Mouse (Mus musculus): Measurements from ENCODE around the gene Ide.

DNA sequence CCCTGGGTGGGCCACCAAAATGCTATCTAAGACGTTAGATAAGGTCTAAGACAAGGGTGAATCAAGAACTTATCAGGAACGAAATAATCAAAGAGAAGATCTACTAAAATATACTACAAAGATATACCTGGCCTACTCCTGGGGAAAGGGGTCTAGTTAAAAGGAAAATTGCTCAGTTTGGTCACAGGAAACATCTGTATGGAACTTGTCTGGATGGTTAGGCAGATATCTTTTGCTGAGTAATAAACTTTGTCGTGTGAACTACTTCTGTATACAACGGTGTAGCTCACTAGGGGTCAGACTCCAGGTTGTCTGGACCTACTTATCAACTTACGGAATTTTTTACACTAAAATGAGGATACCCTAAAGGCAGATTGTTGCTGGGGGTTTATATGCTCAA, 22.4 kb upstream of the Ide start:
- TF ChIP-seq CTCF (IDR thresholded peaks at IDR 0.05; ENCODE audit: extremely low read depth, insufficient read depth, low read length) (no peak), POLR2A (IDR thresholded peaks at IDR 0.05; ENCODE audit: extremely low read depth, insufficient read depth, low read length) (no peak)

Measured in cortical plate, adult 2 months (tissue).